Mouse (Mus musculus): ENCODE measurements at regions not wholly inside any gene's neighbourhood (a gene's known extent, or its start where the extent isn't known, plus 50 kb on each side); places are given as distances from the start of the nearest gene placed in this dataset.

- no peak for DNase-seq (ENCODE audit: low spot score)
Observed at GRCm38 (mm10) chr4:80691774-80692485, 142.0 kb upstream of the Tyrp1 start.

DNA sequence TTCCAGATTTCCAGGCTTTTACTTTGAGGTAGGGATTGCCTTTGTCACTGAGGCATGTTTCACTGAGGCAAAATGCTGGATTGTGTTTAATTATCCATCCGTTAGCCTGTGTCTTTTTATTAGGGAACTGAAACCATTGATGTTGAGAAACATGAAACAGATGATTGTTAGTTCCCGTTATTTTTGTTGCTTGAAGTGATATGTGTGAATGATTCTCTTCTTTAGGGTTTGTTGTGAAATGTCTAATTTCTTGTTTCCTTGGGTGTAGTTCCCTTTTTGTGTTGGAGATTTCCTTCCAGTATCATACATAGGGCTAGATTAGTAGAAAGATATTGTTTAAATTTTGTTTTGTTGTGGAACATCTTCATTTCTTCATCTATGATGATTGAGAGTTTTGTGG, 121.2 kb upstream of the Tyrp1 start:
- DNase-seq (ENCODE audit: low spot score) = no peak

- DNase-seq (ENCODE audit: low spot score) = no peak
Observed at GRCm38 (mm10) chr4:80744975-80745734, 88.8 kb upstream of the Tyrp1 start.

GRCm38 (mm10) chr4:80752259-80752658, 81.7 kb upstream of the Tyrp1 start:
- no peak for DNase-seq (ENCODE audit: low spot score)

DNA sequence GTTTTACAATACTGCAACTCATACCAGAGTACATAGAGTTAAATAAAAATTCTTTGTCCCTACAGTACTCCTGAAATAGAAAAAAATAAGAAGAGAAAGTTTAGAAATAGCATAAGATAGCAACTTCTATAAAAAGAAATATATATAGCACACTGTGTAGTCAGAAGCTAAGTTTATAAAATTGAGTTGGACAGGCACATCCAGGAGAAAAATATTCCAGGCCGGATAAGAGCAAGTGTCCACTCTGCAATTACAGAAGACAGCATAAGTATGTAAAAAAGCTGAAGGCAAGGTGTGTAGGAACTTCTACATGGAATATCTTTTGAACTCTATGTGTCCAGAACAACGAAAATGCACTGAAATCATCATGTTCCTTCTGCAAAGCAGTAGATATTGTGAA, 77.8 kb upstream of the Tyrp1 start:
- DNase-seq (ENCODE audit: low spot score) = no peak

GRCm38 (mm10) chr4:80764024-80764423, 69.9 kb upstream of the Tyrp1 start:
- DNase-seq (ENCODE audit: low spot score) = no peak

GRCm38 (mm10) chr4:80765781-80766180, 68.1 kb upstream of the Tyrp1 start:
- DNase-seq (ENCODE audit: low spot score) = peak; percentile 37

DNA sequence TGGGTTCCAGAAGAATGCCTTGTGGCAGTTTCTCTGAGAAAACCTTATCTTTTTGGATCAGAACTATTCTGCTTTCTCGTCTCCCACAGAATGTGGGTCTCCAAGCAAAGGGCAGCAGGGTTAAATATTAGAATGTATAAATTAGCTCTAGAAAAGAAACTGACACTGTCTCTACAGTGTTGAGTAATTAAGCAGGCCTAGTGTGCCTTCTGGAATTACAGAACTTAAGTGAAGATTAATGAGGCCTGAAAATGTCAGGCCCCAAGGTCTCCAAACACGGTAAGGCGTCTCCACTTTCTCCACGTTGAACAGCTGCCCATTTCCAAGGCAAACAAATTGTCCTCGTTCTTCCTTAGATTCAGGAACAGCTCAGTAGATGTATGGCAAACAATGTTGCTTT, 66.5 kb upstream of the Tyrp1 start:
- DNase-seq (ENCODE audit: low spot score) = no peak
